Mouse (Mus musculus): ENCODE results near the gene Itgb2.

Itgb2 gene

DNA sequence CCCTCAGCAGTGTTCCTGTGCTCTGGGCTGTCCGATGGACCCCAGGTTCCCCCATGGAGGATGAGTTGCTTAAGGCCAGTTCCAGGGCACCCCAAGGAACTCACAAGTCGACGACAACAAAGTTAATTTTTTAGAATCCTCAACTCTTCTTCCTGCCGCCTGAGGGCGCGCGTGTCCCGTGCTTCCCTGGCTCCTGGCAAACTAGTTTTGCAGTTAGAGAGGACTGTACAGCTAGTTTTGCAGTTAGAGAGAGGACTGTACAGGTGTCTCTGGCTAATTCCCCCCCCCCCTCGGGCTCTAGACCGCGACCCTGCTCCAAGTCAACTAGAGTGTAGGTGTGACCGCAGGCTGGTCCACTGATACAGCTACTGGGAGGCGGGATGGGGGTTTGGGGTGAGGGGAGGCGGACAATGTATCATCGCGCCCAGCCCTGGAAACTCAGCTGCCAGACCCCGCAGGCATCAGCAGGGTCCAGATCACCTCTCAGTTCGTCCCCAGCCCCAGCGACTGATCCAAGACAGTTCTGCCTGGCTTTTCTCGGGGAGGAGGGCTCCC, 12.9 kb upstream of the Itgb2 start:
- DNase-seq, result peak; percentile 84

DNA sequence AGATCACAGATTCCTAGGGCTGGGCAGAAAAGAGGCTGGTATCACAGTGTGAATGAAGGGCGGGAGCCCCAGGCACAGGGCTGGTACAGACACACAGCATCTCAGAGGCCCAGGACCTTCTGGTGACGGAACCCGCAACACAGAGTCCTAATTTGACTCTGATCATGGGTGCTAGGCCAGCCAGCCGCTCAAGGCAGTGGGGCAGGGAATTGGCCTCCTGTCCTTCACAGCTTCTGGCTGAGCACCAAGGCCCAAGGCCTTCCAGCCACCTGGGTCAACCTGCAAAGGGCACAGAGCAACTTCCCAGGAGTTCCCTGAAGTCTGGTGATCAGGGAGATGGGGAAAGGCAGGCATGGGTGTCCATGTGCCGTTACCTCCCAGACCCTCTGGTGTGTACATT, 12.3 kb upstream of the Itgb2 start:
- DNase-seq, result no peak

DNA sequence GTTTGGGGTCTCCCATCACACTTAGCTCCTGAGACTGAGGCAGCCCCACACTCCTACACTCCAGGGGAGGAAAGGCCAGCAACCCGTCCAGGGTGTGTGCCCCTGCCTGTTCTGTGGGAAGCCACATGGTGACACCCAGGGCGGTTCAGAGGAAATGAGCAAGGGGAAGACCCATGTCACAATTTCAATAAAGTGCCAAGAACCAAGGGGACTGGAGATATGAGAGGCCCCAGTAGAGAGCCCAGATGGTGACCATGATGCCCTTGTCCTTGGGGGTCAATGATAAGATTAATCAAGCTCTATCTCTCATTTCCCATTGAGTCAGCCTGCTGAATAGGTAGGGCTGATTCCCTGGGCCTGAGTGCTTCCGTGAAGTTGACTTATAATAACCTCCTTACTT, 10.9 kb upstream of the Itgb2 start:
- no peak for DNase-seq

DNA sequence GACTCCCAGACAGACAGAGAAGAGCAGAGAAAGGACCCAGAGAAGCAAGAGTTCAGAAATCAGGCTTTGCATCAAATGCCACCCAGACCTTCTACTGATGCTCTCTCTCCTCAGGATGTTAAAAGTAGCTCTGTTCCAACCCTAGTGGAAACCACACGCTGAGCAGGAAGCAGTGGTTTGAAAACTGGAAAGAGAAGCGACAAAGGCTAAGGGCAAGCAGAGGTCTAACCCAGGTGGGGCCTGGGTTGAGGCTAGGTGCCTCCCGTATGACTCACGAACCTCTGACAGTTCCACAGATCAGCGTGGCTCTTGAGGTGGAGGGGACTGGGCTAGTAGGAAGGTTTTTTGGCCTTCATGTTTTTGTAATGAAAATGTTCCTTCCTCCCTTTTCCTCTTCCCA, 9.6 kb upstream of the Itgb2 start:
- no peak for DNase-seq

DNA sequence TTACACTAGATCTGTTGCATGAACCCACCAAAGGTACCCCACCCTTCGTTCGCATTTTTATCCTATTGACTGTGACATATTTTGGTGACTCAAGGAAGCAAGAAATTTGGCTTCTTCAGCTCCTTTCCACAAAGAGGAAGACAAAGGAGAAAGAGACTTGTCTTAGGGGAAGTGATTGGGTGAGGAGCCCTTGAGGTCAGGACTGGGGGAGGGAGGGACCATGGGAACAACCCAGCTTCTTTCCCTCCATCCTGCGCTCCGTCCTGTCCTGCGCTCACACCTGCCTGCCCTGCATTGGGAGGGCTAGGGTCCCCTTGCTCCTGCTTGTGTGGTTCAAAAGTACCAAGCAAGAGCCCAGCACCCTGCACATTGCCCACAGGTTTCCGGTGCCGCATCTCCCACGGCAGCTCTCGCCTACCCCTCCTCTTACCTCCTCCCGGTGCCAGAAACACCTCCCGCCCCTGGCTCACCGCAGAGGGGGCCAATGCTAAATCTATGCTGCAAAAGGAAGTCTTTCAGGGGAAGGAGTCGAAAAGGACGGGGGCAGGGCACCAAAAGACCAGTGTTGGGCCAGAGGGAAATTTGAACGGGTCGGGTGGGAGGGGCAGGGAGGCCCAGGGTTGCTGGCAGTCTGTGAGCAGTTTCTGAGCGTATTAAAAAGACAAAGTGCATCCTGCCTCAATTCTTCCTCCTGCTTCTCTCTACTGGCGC, 7.9 kb upstream of the Itgb2 start:
- peak; percentile 36 to 45 for DNase-seq

DNA sequence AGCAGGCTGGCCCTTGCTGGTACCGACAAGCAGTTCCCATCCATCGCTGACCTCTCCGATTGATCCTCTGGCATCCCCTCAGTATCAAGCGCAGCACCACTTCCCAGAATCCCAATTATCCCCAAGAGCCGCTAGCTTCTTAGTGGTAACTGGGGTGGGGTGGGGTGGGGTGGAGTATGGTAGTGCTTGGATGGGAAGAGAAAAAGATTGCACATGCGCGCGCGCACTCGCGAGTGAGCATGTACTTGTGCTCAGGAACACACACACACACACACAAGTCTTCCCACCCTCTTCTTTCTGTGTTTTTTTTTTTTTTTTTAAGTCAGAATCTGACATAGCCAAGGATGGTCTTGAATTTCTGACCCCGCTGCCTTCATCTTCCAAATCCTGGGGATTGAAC, 7.3 kb upstream of the Itgb2 start:
- no peak for DNase-seq

DNA sequence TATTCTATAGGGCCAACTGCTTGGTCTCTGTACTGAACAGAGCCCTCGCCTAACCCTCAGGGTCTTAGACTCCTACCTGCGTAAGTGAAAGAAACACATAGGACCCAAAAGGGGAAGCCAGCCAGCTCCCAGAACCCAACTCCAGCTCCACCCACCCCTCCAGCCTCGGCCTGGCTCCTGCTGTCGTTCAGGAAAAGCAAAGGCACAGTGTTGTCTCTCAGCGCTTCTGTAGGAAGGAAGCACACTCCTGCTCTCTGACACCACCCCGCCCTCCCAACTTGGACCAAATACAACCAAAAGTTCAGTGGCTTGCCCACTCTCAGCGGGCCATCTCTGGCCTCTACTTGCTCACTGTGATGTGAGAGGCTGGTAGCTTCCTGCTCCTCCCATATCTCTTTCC, 6.7 kb upstream of the Itgb2 start:
- peak; percentile 17 to 31 for DNase-seq

DNA sequence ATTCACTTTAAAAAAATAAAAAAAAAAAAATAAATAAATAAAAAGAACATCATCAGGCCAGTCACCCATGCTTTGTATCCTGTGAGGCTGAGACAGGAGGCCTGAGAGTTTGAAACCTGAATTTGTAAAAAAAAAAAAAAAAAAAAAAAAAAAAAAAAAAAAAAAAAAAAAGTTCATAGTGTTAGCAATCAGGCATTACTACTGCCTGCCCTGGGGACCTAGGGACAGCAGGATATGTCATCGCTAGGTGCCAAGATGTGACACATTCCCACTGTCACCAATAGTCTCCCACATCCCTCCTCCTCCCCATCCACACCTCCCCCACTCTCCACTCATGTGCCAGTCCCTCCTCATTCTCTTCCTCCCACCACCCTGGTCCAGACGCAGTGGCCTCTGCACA, 3.6 kb upstream of the Itgb2 start:
- no peak for DNase-seq

DNA sequence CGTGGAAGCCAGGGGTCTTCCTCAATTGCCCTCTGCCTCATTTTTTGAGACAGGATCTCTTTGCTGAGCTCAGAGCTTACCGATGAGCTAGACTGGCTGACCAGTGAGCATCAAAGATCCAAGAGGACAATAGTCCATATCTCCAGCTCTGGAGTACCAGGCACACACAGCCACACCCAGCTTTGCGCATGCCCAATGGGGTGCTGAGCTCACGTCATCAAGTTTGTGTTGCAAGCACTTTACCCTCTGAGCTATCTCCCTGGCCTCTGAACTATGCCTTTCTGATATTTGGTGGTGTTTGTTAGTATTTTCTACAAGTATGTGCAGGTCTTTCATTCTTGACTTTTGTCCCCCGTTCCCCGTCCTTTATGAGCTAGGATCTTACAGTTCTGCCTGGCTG, 1.4 kb upstream of the Itgb2 start:
- DNase-seq, result no peak

DNA sequence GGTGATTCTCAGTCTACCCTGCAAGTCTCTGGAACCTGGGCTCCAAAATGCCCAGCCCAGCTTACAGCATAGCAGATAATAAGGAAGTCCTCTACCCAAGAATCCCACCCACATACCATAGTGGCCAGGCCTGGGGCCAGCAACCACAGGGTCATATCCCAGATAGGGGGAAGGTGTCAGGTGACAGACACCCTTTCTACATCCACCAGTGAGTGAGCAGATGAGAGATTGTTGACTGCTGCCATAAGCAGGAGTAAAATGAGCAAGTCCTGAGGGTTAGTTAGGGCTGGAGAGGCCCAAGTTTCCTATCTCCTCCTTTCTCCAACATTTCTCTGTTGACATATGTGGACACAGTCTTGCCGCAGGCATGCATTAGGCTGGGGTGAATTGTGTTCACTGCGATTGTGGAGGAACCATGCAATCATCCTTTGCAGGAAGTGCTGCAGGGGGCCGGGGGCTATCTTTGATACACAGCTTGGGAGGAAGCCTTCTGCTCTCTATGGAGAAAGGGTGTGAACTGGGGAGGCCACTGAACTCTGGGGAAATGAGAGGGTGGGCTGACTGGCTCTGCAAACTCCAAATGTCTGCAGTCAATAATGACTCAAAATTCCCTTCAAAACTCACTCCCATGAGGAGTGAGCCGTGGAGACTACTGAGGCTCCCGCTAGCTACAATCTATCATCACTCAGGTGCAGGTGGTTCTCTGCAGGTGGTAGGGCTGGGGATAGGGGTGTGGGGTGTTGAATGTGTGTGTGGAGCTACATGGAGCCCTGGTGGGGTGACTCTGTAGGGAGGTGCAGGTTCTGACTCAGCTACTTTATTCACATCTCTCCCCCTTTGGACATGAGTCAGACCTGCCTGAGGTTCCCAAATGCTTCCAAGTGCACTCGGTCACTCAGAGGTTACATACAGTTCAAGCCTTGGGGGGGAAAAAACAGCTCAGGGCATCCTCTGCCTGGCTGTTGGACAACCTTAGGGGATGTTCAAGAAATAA, 1.3 kb downstream of the Itgb2 start:
- DNase-seq, result peak; percentile 17 to 21

DNA sequence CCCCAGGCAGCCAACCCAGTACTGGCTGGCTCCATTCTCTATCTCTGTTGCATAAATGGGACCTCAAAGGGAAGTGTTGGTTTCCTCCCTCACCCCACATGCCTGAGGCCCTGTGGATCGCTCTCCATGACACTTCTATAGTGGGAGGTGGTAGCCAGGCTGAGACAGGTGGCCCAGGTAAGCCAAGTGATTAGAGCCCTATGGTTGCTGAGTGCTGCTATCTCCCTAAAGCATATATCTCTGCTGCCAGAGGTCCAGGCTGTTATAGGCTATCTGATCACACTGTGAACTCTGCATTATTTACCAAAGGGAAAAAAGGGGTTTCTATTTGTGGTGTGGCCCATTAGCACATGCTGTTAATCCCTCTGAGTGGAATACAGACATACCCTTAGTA, 2.0 kb downstream of the Itgb2 start:
- DNase-seq, result no peak

DNA sequence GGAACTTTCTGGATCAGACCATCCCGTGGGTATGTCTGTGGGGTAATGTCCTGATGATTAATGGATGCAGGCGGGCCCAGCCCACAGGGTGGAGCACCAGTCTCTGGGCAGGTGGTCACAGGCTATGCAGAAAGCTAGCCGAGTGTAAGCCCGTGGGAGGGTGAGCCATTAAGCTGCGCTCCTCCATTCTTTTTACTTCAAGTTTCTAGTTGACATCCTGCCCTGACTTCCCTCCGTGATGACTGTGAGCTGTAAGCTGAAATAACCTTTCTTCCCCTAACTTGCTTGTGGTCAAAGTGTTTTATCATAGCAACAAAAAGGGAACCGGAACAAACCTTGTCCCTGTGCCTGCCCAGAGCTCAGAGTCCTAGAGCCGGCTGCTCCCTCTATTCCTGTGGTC, 6.7 kb downstream of the Itgb2 start:
- DNase-seq, result peak; percentile 34

DNA sequence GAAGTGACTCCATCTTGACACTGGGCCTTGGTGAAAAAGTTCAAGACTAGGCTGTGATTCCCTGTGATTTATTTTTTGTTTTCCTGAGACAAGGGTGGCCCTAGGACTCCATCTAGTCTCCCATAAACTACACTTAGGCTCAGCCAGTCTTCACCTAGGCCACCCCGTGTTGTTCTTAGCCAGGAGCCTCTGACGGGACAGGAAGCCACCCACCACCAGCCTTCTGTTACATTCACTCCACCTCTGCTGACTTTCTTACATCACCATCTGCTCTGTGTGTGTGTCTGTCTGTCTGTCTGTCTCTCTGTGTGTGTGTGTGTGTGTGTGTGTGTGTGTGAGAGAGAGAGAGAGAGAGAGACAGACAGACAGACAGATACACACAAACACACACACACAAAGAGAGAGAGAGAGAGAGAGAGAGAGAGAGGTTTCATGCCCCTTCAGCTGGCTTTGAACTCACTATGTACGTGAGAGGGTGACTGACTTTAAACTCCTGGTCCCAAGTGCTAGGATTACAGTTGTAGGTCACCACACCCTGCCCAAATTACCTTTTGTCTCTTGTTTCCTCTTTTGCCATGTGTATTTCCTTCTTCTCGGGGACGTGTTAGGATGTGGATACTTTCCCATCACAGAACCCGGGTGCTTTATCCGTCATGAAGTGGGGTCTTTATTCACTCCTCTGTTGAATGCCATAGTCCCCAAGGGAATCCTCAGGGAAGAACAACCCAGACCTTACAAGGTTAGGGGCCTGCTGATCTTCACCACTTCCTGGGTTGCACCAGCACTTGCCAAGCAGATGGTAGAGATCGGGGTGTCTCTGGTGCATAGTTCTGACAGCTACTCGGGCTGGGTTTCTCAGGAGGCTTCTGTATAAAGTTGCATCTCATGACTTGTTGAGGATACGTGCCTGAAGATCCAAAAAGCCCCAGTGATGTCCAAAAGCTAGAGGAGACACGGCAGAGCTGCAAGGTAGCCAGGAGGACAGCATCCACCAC, 7.5 kb downstream of the Itgb2 start:
- peak in 1 of 2 experiments; percentile 22 for DNase-seq

DNA sequence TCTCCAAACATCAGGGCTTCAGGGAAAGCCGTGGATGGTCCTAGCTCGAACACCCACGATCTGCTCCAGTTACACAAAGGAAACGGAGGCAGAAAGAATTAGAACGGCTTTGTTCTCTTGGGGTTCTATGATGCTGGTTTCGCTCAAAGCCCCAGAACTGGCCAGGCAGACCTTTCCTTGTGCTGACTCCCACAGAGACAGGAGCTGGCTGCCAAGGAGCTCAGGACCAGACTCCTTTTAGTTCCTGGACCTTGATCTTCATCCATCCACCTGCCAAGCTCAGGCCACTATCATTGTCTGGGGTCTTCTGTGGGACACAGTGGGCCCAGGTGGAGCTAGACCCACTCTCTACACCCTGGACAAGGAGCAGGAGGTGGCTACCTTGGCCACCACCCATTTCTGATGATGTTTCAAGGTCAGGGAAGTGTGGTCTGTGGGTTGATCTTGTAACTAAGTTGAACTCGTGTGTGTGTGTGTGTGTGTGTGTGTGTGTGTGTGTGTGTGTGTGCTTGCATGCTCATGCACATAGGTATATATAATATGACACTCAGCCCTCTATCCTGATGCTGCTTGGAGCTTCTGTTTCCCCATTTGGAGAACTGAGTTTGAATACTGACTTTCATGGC, 9.4 kb downstream of the Itgb2 start:
- no peak for DNase-seq

DNA sequence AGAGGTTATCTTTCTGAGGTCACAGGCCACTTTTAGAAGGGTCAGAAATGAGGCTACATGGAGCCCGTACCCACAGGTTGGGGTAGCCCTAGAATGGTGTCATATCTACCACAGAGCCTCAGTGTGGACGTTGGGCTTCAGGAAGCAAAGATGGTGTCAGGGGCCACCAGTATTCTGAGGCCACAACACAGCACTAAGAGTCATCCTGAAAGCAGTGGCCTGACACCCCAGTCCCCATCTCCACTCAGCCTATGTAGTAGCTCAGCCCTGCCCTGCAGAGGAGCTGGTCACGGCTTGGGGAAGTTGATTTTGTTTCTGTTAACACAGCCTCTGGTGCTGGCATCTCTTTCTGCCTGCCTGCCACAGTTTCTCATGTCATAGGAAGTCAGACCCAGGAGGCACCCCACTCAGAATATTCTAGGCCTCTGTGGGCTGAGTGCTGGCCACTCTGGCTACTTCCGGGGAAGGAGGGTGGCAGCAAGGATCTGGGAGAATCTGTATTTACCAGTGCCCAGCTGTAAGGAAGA, 10.6 kb downstream of the Itgb2 start:
- DNase-seq, result no peak

DNA sequence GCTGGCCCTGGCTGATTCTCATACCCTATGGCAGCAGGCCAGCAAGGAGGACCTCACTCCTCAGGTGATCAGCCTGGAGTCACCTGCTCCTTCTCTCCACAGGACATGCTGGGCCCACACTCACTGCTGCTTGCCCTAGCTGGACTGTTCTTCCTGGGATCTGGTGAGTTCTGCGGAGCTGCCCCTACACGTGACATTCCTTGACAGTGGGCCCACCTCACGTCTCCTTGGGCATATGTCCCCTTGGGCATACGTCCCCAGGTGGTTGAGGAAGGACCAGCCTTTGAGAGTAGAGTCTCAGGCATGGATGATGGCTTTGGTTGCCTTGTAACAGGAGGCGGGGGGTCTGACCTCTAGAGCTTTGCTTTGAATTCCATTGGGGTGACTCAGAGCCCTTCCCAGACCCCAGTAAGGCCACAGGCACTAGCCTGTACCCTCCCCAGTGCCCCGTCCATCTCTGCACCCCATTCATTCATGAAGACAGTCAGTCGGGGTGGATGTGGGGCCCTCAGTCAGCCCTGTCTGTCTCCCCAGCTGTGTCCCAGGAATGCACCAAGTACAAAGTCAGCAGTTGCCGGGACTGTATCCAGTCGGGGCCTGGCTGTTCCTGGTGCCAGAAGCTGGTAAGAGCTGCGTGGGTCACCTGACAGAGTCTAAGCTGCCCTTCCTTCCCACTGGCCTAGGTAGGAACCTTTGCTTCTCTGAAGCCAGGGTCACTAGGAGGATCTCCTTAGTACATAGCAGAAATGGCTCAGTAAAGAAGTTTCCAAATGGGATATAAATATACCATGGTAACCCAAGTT, 12.0 kb downstream of the Itgb2 start:
- DNase-seq, result no peak

DNA sequence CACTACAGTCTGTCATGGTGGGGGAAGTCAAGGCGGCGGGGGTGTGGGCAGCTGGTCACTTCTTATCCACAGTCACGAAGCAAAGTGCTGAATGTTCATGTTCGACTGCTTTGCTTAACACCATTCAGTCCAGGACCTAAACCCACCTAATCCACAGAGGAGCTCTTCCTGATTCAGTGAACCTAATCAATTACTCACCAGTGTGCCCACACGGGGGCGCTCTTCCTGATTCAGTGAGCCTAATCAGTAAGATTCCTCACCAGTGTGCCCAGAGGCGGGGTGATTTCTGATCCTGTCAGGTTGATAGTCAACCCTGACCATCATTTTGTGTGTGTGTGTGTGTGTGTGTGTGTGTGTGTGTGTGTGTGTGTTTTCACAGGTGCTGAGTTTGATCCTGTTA, 13.2 kb downstream of the Itgb2 start:
- peak; percentile 74 to 77 for DNase-seq

DNA sequence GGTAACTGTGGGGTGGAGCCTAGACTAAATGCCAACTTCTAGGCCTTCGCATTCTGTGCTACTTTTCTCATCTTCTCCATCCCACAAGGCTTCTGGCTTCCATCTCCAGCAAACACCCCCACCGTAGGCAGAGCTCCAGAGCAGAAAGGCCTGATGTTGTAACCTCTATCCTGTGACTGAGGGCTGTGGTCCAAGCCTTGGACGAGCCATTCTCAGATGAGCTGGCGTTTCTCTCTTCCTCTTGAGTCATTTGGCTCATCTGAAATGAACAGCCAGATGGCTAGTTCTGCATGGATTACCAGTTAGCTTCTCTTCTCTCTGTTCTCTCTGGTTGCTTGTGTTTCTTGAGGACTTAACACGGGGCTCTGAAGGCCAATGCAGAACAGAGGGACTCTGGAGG, 14.9 kb downstream of the Itgb2 start:
- DNase-seq, result no peak

DNA sequence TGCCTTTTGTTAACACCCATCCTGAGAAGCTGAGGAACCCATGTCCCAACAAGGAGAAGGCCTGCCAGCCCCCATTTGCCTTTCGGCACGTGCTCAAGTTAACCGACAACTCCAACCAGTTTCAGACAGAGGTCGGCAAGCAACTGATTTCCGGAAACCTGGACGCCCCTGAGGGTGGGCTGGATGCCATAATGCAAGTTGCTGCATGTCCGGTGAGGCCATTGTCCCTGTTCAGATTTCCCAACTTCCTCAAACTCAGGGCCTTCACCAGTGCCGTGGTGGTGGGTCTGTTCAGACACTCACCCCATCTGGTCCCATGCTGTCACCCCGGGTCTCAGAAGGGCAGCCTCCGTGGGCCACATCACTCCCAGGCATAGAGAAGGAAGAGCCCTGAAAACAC, 18.5 kb downstream of the Itgb2 start:
- DNase-seq, result no peak

DNA sequence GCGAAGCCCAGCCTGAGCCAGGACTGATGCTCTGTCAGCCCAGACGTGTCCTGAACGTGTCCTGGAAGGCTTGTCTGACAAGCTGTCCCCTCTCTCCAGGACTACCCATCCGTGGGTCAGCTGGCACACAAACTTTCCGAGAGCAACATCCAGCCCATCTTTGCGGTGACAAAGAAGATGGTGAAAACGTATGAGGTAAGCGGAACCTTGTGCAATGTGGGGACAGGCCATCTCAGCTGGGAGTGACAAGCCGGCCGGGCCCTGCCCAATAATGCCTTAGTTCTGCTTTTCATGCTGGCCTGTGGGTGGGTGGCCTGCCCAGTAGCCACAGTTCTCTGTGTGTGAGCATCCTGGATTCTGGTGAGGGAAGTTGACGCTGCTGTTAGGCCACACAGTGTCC, 20.8 kb downstream of the Itgb2 start:
- no peak for DNase-seq

DNA sequence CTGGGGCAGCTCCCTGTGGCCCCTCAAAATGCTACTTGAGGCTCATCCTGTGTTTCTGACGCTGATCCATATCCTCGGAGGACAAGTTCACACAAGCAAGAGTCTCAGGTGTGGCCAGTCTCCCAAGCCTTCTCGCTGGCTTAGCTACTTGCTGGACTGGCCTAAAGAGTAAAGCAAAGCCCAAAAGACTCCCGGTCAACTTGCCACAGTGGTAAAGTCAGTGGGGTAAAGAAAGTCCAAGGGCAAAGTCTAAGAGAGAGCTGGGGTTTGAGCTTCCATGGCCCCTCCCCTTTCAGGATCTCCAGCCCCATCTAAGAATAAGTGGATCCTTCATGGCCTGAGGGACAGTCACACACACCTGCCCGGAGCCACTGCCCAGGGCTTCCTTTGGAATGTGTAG, 22.1 kb downstream of the Itgb2 start:
- no peak for DNase-seq

All from B cell, adult 2 months (primary cell).